In genomic region chr3:51814073-51814472, GRCm38 (mm10) we compare ENCODE assay signal across 1 mouse cellular context.
TF ChIP-seq lines count a peak whose summit lies in the region.

No protein-coding gene starts in this region.

TF ChIP-seq in MEL, 35 proteins besides CTCF, POLR2A, EP300 and RAD21 (continued from another document):
- no peak for TF ChIP-seq CHD2 (IDR thresholded peaks at IDR 0.05; ENCODE audit: low read length)
- no peak for TF ChIP-seq ZC3H11A (IDR thresholded peaks at IDR 0.05; ENCODE audit: low read depth, low read length)
- TF ChIP-seq BHLHE40 (IDR thresholded peaks at IDR 0.05; ENCODE audit: borderline replicate concordance, low read depth, low read length): 0 out of 2 replicates have a peak, but pooled peaks have one; percentile 8
- TF ChIP-seq KAT2A (conservative IDR thresholded peaks at IDR 0.05; ENCODE audit: low read depth, low read length): no peak
- peak; percentile 86 for TF ChIP-seq ZNF384 (IDR thresholded peaks at IDR 0.05; ENCODE audit: low read depth, low read length)
TF ChIP-seq in MEL: peak in this region for 7.
